Mouse (Mus musculus): ENCODE measurements around the gene Actr6.

DNA sequence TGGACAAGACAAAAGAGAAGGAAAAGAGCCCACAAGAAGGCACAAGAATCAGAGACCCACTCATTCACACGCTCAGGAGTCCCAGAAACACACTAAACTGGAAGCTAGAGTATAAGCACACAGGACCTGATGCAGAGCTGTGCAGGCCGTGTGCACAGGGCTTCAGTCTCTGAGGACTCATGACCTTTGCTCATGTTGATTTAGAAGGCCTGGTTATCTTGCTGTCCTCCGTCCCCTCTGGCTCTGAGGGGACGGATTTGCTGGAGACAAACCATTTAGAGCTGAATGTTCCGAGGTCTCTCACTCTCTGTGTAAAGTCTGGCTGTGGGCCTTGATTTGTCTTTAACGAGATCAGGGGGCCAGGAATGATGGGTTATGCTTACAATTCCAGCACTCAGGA lies 1.7 kb downstream of the Actr6 start:
- TF ChIP-seq CTCF (IDR thresholded peaks at IDR 0.05 in 2 of 3, conservative IDR thresholded peaks at IDR 0.05 in 1 of 3; ENCODE audit: control insufficient read depth in 1 of 3, insufficient read depth in 1 of 3, low read depth in 2 of 3, low read length in 3 of 3, poor library complexity in 1 of 3, severe bottlenecking in 1 of 3) (no peak), POLR2A (IDR thresholded peaks at IDR 0.05; ENCODE audit: control insufficient read depth in 1 of 2, insufficient read depth in 1 of 2, low read depth in 1 of 2, low read length in 2 of 2, poor library complexity in 1 of 2) (no peak), USF1 (IDR thresholded peaks at IDR 0.05; ENCODE audit: low read depth, low read length) (no peak), ETS1 (IDR thresholded peaks at IDR 0.05; ENCODE audit: low read depth, low read length) (no peak), MAX (IDR thresholded peaks at IDR 0.05; ENCODE audit: low read length) (no peak), E2F4 (IDR thresholded peaks at IDR 0.05; ENCODE audit: borderline replicate concordance, low read depth, low read length) (no peak), EP300 (IDR thresholded peaks at IDR 0.05; ENCODE audit: low read depth in 1 of 2, low read length in 2 of 2) (no peak), RAD21 (IDR thresholded peaks at IDR 0.05; ENCODE audit: low read depth, low read length) (no peak)
